Mouse (Mus musculus) heart, adult 2 months (tissue): ENCODE measurements around the gene Olfr1215. TPM values are rescaled to one million over a fixed set of nuclear protein-coding genes. Genes with fewer than 3 reads are reported as not detected.

Experiments
- DNase-seq, 2 experiments: peaks; one replicate each; pipeline ENCODE4 v3.0.0; 2021
- H3K27ac ChIP-seq: fragments of 200-600 bp; 2 replicates; pipeline ENCODE4 v1.8.1; 2022
- H3K27me3 ChIP-seq: fragments of 200-500 bp; 2 replicates; pipeline ENCODE4 v1.6.1; 2012; ENCODE audit warnings: mild to moderate bottlenecking, low read length, inconsistent platforms, mixed read lengths; ENCODE audit not compliant: control insufficient read depth, insufficient read depth
- H3K36me3 ChIP-seq: fragments of 200-500 bp; 2 replicates; pipeline ENCODE4 v1.6.1; 2012; ENCODE audit warnings: low read length, inconsistent platforms; ENCODE audit not compliant: control insufficient read depth, insufficient read depth
- H3K4me1 ChIP-seq: fragments of 200-500 bp; 2 replicates; pipeline ENCODE4 v1.6.1; 2011; ENCODE audit warnings: low read length; ENCODE audit not compliant: control insufficient read depth, insufficient read depth
- H3K4me3 ChIP-seq: fragments of 200-600 bp; 2 replicates; pipeline ENCODE4 v1.8.1; 2022
- H3K79me2 ChIP-seq: fragments of 200-500 bp; replicated peaks from 2 replicates; pipeline ENCODE4 v1.6.1; 2012; ENCODE audit warnings: mild to moderate bottlenecking, inconsistent platforms, low read length, moderate library complexity, mixed read lengths; ENCODE audit not compliant: control insufficient read depth, insufficient read depth
- H3K9ac ChIP-seq: fragments of 200-500 bp; 2 replicates; pipeline ENCODE4 v1.6.1; 2012; ENCODE audit warnings: low read depth, mild to moderate bottlenecking, control low read depth, inconsistent platforms, low read length, mixed read lengths
- CTCF ChIP-seq: fragments of 200-600 bp; IDR thresholded peaks from 2 replicates; pipeline ENCODE4 v1.8.1; 2022; ENCODE audit warnings: antibody characterized with exemption, mild to moderate bottlenecking, moderate library complexity
- EP300 ChIP-seq: fragments of 200-500 bp; IDR thresholded peaks from 2 replicates; pipeline ENCODE4 v1.6.1; 2011; ENCODE audit warnings: low read depth, low read length, control low read depth; ENCODE audit not compliant: insufficient read depth
- POLR2A ChIP-seq: fragments of 200-500 bp; IDR thresholded peaks from 2 replicates; pipeline ENCODE4 v1.6.1; 2011; ENCODE audit warnings: mild to moderate bottlenecking, low read depth, low read length, control low read depth; ENCODE audit not compliant: insufficient read depth
- intact Hi-C: fragments of 180-260 bp; cut with DNase I; formaldehyde crosslinking; loops from one replicate; pipeline ENCODE4 v1.15.1; 2025
- polyA plus RNA-seq: library from polyadenylated mRNA; depleted of rRNA; stranded (reverse); fragments of >200 nt; gene quantifications from 2 replicates; pipeline ENCODE4 v1.2.3, GENCODE M21; 2012; rRNA removed
- total RNA-seq, 2 experiments: library from RNA; stranded (reverse); gene quantifications; 2 replicates each; pipeline ENCODE4 v1.2.3; 2021

The Olfr1215 gene
- total and polyA plus RNA-seq, 3 experiments: not detected

- Histone ChIP-seq H3K4me1 (no peaks in the 10 kb centered on the region), H3K79me2 (no peaks in the 10 kb centered on the region), H3K36me3 (no peaks in the 10 kb centered on the region), H3K9ac (no peak within 1 kb of the TSS), H3K27me3 (no peaks in the 10 kb centered on the region), H3K4me3 (no peak within 1 kb of the TSS), H3K27ac (no peak within 1 kb of the TSS)
- no peak for TF ChIP-seq CTCF
- no peak for TF ChIP-seq POLR2A
- TF ChIP-seq EP300: no peak
- no peak for DNase-seq
- intact Hi-C loops: no loop called here
These were observed 53.1 kb downstream of the Olfr1215 start, which contains the start of gene Olfr1212 for GRCm38 (mm10) chr2:88953669-88954068. Olfr1212 (plus strand) TSS chr2:88953969.

Other genes starting within 250 kb of the Olfr1215 start
- gene Olfr1199, start 246.5 kb downstream of the Olfr1215 start, total RNA-seq: not detected
- gene Olfr1199, start 246.5 kb downstream of the Olfr1215 start, polyA plus RNA-seq: not detected in 2 replicates
- gene Olfr1200, start 236.5 kb downstream of the Olfr1215 start, total RNA-seq: not detected
- not detected in 2 replicates for gene Olfr1200, start 236.5 kb downstream of the Olfr1215 start, polyA plus RNA-seq
- gene Olfr1201, start 213.9 kb downstream of the Olfr1215 start, total RNA-seq: not detected
- not detected in 2 replicates for gene Olfr1201, start 213.9 kb downstream of the Olfr1215 start, polyA plus RNA-seq
- under 1 TPM in 1 of 2 experiments, not detected in 1; 0.07 TPM for gene Olfr1202, start 192.5 kb downstream of the Olfr1215 start, total RNA-seq
- not detected in 2 replicates for gene Olfr1202, start 192.5 kb downstream of the Olfr1215 start, polyA plus RNA-seq
- gene Olfr1205, start 177.2 kb downstream of the Olfr1215 start, total RNA-seq: not detected
- not detected in 2 replicates for gene Olfr1205, start 177.2 kb downstream of the Olfr1215 start, polyA plus RNA-seq
- gene Olfr1204, start 157.7 kb downstream of the Olfr1215 start, total RNA-seq: not detected
- gene Olfr1204, start 157.7 kb downstream of the Olfr1215 start, polyA plus RNA-seq: not detected in 2 replicates
- not detected for gene Olfr1206, start 143.7 kb downstream of the Olfr1215 start, total RNA-seq
- gene Olfr1206, start 143.7 kb downstream of the Olfr1215 start, polyA plus RNA-seq: not detected in 2 replicates
- gene Olfr1208, start 104.7 kb downstream of the Olfr1215 start, total RNA-seq: not detected
- gene Olfr1208, start 104.7 kb downstream of the Olfr1215 start, polyA plus RNA-seq: not detected in 2 replicates
- gene Olfr1209, start 91.8 kb downstream of the Olfr1215 start, total RNA-seq: not detected
- not detected in 2 replicates for gene Olfr1209, start 91.8 kb downstream of the Olfr1215 start, polyA plus RNA-seq
- gene Olfr1211, start 68.9 kb downstream of the Olfr1215 start, total RNA-seq: not detected
- not detected in 2 replicates for gene Olfr1211, start 68.9 kb downstream of the Olfr1215 start, polyA plus RNA-seq
- not detected for gene Olfr1212, start 53.0 kb downstream of the Olfr1215 start, total RNA-seq
- not detected in 2 replicates for gene Olfr1212, start 53.0 kb downstream of the Olfr1215 start, polyA plus RNA-seq
- gene Gm13762, start 26.7 kb downstream of the Olfr1215 start, total RNA-seq: not detected
- gene Gm13762, start 26.7 kb downstream of the Olfr1215 start, polyA plus RNA-seq: not detected in 2 replicates
- gene Olfr1214, start 14.3 kb downstream of the Olfr1215 start, total RNA-seq: not detected
- gene Olfr1214, start 14.3 kb downstream of the Olfr1215 start, polyA plus RNA-seq: not detected in 2 replicates
- not detected for gene Olfr1216, start 11.4 kb upstream of the Olfr1215 start, total RNA-seq
- not detected in 2 replicates for gene Olfr1216, start 11.4 kb upstream of the Olfr1215 start, polyA plus RNA-seq
- gene Olfr1217, start 25.1 kb upstream of the Olfr1215 start, total RNA-seq: not detected
- not detected in 2 replicates for gene Olfr1217, start 25.1 kb upstream of the Olfr1215 start, polyA plus RNA-seq
- gene Olfr1218, start 54.2 kb upstream of the Olfr1215 start, total RNA-seq: not detected
- not detected in 2 replicates for gene Olfr1218, start 54.2 kb upstream of the Olfr1215 start, polyA plus RNA-seq
- gene Olfr1219, start 76.5 kb upstream of the Olfr1215 start, total RNA-seq: not detected
- not detected in 2 replicates for gene Olfr1219, start 76.5 kb upstream of the Olfr1215 start, polyA plus RNA-seq
- not detected for gene Olfr1220, start 99.9 kb upstream of the Olfr1215 start, total RNA-seq
- not detected in 2 replicates for gene Olfr1220, start 99.9 kb upstream of the Olfr1215 start, polyA plus RNA-seq
- not detected for gene Olfr1221, start 110.3 kb upstream of the Olfr1215 start, total RNA-seq
- not detected in 2 replicates for gene Olfr1221, start 110.3 kb upstream of the Olfr1215 start, polyA plus RNA-seq
- gene Olfr1222, start 126.1 kb upstream of the Olfr1215 start, total RNA-seq: not detected
- not detected in 2 replicates for gene Olfr1222, start 126.1 kb upstream of the Olfr1215 start, polyA plus RNA-seq
- not detected for gene Olfr1223, start 144.6 kb upstream of the Olfr1215 start, total RNA-seq
- not detected in 2 replicates for gene Olfr1223, start 144.6 kb upstream of the Olfr1215 start, polyA plus RNA-seq
- gene Olfr1224-ps1, start 157.1 kb upstream of the Olfr1215 start, total RNA-seq: not detected
- not detected in 2 replicates for gene Olfr1224-ps1, start 157.1 kb upstream of the Olfr1215 start, polyA plus RNA-seq
- not detected for gene Olfr1225, start 167.7 kb upstream of the Olfr1215 start, total RNA-seq
- not detected in 2 replicates for gene Olfr1225, start 167.7 kb upstream of the Olfr1215 start, polyA plus RNA-seq
- gene Olfr1226, start 193.1 kb upstream of the Olfr1215 start, total RNA-seq: not detected
- not detected in 2 replicates for gene Olfr1226, start 193.1 kb upstream of the Olfr1215 start, polyA plus RNA-seq
- not detected for gene Olfr1228, start 247.1 kb upstream of the Olfr1215 start, total RNA-seq
- not detected in 2 replicates for gene Olfr1228, start 247.1 kb upstream of the Olfr1215 start, polyA plus RNA-seq